Mouse (Mus musculus) lung, postnatal 0 days (tissue): ENCODE measurements around the gene Gps2.

Experiments used
- CTCF ChIP-seq: IDR thresholded peaks from 2 replicates; pipeline ENCODE4 v1.5.1; 2016; ENCODE audit warnings: antibody characterized with exemption, mild to moderate bottlenecking
- EP300 ChIP-seq: IDR thresholded peaks from 2 replicates; pipeline ENCODE4 v1.6.1; 2016; ENCODE audit warnings: antibody characterized with exemption, mild to moderate bottlenecking, control low read depth

GRCm38 (mm10) chr11:69864138-69864860 lies 49.4 kb upstream of the Gps2 start:
- TF ChIP-seq CTCF, result no peak
- no peak for TF ChIP-seq EP300
